Mouse (Mus musculus): Measurements from ENCODE around the gene Prdm11.

The Prdm11 gene

DNA sequence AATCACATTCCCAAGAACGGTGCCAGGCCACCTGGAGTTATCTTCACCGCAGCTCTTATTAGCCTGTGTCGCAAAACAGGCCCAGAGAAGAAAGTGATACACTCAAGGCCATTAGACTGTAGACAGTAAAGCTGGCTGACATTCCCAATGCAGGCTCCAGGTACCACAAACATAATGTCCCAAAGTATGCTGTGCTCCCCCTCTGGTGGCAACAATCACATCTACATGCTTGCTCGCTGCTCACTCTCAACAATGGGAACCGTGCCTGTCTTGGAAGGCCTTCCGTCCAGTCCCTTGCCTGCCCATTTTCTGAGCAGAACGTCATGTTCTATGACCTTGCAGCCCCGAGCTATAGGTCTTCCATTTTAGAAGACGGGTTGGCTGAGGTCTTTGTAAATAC, 34.0 kb downstream of the Prdm11 start:
- DNase-seq (ENCODE audit: low spot score), result no peak

DNA sequence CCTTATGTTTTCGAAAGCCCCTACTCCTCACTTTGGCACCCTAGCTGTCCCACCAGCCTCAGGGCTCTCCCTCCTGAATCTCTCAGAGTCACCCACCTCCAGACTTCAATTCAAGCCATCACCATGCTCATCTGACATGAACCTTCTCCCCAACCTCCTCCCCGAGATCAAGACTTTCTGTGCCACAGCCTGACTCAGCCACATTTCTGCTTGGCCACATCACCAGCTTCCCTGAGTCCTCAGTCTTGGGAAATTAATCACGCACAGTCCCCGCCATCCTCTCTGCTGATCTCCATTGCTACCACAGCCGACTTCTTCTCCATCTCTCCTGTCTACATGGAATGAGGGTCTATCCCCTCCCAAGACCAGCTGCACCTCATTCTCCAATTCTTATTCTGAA, 34.5 kb downstream of the Prdm11 start:
- no peak for DNase-seq (ENCODE audit: low spot score)

DNA sequence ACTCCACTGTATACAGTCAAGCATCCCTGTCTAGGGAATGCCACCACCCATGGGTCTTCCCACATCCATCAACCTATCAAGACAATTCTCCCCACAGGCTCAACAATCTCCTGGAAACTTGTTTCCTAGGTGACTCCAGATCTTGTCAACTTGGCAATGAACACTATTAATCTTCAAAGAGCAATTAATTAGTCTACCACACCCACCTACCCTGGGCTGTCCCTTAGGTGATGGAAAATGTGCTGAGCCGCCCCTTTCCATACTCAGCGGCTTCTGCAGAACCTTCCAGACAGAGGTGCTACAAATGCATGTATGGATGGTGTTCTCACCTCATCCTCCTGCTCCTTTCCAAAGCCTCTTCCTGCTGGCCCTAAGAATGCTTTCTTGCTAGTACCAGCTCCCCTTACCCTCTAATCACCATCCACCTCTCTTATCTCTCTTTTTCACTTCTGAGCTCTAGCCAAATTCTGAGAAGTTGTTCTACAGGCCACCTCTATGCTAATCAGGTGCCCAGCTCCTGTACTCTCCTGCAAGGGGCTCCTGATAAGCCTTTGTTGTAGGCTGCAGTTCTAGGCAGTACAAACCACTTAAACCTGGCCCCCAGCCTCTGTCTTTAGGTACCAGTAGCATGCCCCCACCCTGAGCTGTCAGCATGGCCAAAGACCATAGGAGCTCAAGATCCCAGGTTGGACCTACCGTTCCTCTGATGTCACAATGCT, 37.8 kb downstream of the Prdm11 start:
- DNase-seq (ENCODE audit: low spot score), result no peak

DNA sequence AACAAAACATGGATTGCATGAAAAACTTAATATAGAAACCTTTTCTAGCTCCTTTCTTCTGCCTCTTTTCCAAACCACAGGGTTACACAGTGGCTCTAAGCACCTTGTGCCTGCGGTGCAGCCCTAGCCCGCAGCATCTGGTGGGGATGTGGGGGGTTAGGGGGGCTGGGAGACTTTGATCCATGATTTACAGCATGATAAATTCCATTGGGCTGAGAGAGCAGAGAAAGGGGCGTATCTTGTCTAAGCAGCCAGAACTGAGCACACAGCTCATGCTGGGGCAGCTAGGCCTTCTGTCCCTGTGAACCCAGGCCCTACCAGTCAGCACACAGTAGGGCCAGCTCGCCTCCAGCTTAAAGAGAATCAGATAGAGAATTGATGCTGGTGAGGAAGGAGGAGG, 40.9 kb downstream of the Prdm11 start:
- no peak for DNase-seq (ENCODE audit: low spot score)

DNA sequence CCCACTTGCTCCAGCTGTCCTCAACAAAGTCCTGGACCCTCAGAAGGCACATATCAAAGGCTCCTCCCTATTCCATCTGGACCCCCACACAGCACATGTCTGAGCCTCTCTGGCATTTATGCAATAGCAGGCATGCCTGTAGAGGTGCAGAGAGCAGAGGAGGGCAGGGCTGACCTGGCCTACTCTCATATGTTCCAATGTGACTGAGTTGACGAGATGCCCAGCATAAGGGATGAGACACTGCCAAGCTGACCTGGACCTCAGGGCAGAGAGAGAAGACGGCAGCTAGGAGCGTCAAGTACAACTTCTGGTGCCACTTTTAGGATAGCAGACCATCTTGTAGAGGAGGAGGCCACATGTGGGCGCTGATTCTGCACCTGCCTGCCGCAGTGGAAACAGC, 54.0 kb downstream of the Prdm11 start:
- DNase-seq (ENCODE audit: low spot score), result no peak

DNA sequence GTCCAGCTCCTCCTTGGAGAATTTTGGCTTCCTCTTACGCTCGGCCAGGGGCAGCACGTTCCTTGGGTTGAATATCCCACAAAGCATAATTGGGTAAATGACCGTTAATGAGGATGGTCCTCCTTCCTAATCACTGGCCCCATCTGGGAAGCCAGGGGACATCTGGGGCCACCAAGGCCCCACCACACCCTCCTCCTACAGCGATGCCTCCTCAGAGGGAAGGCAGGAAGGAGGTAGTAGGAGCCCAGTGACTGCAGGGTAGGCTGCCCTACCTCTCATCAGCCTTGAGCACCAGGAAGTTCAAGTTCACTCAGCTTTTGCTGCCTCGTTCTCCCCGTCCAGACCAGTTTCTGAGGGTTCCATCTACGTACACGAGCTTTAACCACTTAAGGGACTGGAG, 56.4 kb downstream of the Prdm11 start:
- no peak for DNase-seq (ENCODE audit: low spot score)

DNA sequence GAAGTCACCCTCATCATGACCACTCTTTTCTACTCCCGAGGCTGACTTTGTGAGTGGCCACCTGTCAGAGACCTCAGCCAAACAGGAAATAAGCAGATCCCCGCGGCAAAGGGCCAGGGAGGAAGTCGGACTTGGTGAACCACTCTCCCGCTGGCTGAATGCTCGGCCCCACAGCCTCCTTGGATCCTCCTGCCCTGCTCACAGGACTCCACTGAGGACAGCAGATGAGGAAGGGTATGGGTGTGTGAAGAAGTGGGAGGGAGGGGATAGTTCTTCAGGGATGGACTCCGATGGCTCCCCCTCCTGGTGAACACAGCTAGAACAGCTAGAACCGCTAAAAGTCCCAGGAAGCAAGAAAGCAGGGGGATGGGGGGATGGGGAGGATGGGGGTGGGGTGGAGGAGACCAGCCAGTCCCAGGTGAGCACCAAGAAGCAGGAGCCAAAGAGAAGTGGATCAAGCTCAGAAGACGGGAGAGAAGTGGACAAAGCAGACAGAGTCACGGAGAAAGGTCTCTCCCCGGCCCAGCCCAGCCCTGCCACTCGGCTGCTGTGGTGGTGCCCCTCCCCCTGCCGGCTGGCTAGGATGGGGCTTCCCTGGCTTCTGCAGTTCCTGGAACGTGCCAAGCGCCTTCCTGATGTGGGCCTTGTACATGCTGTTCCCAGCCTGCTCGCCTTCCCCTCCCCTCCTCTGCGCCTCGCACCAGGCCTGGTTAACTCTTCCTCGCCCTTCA, 57.9 kb downstream of the Prdm11 start:
- no peak for DNase-seq (ENCODE audit: low spot score)

DNA sequence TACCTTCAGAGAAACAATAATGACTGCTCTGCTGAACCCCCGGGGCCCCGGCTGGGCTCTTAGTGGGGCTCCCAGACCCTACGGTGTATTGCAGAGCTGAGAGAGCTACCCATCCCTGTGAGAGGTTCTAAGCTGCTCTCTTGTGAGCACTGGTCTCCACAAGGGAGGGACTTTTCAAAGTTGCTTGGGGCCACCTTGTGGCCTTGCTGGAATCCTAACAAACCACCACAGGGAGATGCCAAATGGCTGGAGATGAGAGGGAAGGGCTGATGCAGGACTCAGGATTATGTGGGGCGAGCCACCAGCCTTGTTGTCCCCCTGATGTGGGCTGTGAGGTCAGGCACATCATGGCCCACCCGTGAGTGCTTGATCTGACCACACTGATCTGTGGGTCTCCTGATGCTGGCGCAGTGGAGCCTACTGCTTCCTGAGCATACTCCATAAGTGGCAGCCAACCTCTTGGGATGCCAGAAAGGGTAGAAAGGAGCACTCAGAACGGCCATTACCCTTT, 58.8 kb downstream of the Prdm11 start:
- no peak for DNase-seq (ENCODE audit: low spot score)

DNA sequence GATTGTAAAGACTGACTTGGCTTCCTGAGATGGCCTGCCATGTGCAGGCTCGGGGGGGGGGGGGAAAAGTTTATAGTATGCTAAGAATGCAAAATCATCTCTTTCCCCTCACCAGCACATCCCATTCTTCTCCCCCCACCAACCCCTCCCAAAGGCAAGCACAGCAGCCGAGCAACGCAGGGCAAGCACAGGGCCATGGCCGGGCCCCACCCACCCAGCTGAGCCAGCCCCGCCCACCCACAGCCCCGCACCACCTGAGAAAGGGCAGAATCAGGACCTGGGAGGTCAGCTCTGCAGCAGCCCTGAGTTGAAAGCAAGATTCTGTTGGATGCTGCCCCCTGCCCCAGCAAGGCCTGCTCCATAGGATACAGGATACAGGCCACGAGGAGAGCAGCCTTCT, 60.4 kb downstream of the Prdm11 start:
- DNase-seq (ENCODE audit: low spot score), result no peak

DNA sequence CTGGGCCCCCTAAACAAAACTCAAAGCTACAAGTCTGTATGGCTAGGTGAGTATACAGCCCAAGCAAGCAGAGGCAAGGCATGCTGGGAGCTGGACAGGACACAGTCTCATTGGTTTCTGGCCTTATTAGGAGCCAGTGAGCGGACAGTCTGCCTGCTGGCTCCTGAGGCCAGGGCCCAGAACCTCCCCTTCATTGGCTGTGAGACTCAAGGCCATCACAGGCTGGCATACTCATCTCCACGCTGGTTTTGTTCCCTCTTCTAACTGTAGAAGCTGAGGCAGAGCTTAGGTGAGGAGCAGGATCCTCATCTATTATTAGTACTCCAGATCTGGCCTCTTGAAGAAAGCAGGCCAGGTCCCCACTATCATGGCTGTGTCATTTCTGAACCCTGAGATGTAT, 60.8 kb downstream of the Prdm11 start:
- no peak for DNase-seq (ENCODE audit: low spot score)

DNA sequence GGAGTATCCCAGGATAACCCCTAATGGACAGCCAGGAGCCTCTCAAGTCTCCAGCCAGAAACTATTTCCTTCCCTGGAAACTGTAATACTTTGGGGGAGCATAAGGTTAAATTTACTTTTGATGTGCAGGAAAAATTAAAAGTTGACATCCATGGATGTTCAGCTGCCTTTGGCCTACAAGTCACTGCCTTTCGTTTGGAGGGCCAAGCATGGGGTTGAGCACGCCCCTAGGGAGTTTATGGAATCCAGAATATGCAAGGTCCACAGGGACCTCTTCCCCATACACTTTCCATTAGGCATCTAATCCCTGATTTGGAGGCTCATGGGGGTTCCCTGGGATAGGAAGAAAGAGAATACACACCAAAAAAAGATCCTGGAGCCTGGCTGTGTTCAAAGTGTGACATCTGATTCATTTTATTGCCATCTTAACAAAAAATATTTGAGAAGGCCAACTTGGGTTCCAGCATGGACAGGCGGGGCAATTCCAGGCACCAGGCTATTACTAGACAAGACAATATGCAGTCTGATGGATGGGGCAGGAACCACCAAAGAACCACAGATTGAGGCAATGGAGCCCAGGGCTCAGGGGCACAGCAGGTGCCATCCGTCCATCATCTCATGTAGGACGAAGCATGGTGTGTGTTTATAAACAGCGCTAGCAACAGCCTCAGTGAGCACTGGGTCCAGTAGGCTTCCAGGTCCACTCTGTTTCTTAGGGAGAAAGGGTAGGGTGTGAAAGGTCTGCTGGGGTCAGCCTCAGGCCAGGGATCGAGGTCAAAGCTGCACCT, 61.5 kb downstream of the Prdm11 start:
- no peak for DNase-seq (ENCODE audit: low spot score)

DNA sequence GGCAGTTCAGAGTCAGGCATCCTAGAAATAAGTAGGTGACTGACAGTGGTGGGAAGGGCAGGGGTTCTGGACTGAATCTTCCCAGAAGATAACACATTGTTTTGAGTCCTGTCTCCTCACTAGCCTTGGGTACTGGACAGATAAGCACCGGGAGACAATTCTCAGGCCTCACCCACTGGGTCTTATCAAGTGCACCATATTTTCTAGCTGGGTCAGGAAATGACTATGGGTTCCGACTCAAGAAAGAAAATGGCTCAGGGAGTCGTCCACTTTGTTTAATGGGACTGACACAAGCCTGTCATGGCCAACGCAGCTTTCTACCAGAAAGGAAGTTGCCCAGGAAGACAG, 62.7 kb downstream of the Prdm11 start:
- no peak for DNase-seq (ENCODE audit: low spot score)

DNA sequence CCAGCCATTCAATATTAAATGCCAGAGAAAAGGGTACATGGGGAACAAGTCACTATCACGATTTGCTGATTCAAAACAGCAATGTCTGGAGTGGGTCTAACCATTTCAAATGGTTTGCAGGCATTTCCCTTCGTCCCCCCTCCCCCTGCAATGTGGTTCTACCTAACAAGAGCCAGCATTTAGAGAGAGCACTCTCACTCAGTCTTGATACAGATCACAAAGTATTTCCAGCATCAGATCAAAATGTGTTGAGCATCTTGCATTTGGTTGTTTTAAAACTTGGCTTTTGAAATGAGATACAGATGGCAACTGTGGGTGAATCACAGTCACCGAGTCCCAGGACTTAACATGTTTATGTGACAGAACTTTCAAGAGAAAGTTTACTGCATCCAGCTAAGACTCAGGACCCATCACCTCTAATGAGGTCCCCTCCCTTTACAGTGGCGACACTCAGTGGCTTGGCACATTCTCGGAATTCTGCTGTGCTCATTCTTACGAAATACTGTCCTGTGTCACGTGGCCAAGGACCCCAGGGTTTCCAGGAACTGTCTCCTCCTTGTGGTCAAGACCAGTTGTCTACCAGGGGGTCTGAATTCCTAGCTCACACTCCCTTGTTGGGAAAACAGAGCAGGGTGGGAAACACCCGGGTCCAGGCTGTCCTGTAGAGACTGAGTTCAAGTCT, 63.2 kb downstream of the Prdm11 start:
- no peak for DNase-seq (ENCODE audit: low spot score)

DNA sequence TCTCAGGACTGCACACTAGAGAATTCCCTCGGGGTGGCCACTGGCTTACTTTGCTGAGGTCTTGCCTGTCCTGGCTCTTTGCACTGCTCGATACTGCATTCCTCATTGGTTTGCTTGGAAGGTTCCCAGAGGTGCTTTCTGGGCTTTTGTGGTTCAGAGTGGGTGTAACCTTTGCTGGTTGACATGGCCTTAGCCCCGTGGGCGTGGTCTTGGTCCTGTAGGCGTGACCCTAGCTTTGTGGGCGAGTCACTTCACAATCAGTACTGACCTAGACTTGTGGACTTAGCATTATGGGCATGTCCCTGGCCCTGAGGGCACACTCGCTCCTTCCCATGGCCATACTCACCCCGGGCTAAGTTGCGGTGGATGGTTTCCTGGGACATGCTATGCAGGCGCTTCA, 65.8 kb downstream of the Prdm11 start:
- DNase-seq (ENCODE audit: low spot score), result no peak

DNA sequence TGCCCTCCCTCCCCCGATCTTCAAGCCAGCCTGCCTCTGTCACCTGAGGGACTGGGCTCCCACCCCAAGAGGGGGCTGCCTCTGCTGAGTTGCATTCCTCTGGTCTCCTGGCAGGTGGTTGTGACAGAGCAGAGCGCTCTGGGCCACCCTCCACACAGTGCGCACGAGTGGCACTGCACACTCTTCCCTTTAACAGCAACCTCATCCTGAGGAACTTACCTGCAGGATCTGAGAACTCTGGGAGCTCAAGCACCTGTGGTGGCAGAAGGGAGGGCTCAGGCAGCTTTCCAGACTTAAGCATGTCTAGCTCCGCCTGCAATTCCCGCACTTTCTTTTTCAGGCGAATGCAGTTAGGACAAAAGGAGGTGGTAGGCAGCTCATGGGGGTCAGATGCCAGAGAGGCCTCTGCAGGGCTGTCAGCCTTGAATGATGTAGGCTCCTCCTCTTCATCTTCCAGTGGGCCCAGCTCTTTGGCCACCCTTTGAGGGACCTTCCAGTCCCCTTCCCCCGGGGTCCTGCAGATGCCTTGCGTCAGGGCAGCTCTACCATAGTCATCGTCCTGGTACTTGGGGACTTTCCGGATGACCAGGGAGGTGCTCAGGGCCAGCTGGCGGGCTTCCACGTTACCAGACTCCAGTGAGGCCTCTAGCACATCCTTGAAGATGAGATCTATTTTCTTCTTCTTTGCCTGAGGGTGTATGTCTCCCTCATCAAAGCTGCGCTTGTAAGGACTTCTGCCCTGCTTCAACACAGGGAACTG, 70.8 kb downstream of the Prdm11 start:
- DNase-seq (ENCODE audit: low spot score), result no peak

DNA sequence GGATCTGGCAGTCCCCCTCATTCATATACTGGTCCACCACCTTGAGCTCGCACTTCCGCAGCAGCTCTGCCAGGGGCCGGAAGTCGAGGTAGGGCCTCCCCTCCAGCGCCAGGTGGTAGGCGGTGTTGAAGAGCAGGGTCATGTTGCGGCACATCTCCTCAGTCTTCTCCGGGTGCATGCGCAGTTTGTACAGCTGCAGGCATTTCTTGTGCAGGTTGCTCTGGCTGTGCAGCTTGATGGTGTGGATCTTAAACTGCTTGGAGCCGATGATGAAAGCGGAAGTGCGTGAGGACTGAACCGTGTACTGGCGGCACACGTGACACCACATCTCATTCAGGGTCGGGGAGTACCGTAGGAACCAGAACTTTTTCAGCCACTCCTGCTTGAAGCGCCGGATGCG, 72.3 kb downstream of the Prdm11 start:
- DNase-seq (ENCODE audit: low spot score), result no peak

DNA sequence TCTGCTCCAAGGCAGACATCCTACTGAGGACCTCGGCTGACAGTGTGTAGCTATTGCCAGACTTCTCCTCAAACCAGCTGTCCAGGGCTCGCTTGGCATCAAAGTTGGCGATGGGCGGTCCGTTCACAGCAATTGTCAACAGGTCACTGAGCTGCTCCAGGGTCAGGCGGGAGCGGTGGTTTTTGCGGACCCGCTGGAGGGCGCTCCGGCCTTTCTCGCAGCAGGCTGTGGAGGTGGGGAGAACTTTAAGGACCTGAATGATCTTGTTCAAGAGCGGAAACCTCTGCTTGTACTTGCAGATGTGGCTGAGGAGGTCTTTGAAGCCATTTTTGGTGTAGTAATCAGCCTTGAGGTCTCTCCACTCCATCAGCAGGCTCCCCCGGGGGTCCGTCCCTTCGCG, 73.9 kb downstream of the Prdm11 start:
- DNase-seq (ENCODE audit: low spot score), result no peak

DNA sequence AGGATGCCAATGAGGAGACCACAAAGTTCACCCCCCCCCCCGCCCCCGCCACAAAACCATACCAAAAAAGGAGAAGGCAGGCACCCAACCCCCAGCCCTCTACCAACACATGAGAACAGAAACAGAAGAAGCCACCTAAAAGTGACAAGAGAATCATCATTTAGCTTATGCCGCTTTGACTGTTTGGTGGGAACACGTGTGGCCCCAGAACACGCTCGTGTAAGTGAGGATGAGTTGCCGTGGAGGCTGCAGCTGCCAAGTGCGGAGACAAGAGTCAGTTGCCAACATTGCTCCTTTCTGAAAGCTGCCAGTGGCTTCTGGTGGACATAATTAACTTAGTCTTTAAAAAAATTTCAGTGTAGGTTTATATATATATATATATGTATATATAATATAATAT, 74.4 kb downstream of the Prdm11 start:
- DNase-seq (ENCODE audit: low spot score), result no peak

DNA sequence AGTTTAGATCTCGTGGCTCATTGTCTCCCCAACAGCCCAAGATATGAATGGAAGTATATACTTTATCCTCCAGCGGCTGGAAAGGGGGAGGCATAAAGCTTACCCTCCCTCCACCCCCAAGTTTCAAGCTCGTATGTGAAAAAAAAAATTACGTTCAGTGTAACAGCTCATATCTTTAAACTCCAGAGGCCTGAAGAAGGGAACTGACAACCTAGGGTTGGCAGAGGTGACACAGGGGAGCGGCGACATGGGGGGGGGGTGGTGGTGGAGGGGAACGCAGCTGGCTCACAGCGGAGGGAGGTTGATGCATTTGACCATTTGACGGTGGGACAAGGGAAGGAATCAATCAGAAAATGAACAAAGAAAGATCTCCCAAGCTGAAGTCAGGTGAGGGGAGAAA, 74.9 kb downstream of the Prdm11 start:
- no peak for DNase-seq (ENCODE audit: low spot score)

DNA sequence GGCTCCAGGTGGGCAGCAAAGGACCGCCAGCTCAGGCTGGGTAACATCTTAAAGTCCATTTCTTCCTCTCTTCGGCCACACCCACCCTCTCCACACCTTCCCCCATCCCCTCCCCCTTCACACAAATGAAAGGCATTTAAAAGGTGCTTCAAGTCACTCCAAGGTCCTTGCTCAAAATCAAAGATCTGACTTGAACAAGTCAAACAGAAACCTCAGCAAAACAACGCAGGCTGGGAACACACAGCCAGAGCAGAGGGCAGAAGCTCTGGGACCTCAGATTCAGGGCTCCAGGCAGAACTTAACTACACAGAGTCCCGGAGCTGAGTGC, 78.2 kb downstream of the Prdm11 start:
- DNase-seq (ENCODE audit: low spot score), result no peak

DNA sequence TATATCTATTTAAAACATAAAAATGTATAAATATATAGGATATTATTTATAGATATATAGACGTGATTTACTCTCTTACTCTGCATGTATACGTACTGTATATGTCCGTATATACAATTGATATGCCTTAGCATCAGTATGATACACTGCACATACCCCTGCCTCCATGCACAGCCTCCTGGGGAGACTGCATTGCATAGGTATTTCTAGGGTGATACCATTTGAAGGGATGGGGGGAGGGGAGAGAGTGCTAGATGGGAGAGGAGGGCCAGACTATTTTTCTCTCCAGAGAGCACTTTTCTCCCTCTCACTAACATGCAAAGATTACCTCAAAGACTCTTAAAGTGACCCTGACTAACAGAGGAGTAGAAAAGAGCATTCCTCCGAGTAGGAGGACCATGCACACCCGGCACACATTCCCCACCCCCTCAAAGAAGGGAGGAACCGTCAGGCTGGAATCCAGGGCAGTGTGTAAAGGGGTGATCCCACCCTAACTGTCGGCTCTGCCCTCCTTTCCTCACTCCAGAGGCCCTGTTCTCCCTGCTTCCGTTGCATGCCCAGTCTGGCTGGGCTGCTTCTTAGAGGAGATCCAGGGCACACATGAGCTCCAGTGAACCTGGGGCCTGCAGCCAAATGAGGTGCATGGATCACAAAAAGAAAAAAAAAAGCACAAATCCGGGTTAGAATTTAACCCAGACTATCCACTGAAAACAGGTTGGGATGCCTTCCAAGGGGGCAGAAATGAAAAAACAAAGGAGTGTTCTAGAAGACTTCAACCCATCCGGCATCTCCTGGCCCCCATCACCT, 78.7 kb downstream of the Prdm11 start:
- DNase-seq (ENCODE audit: low spot score), result no peak
